Mouse (Mus musculus): ENCODE measurements around the gene Mia3.

GRCm38 (mm10) chr1:183374728-183375127, 5.4 kb upstream of the Mia3 start:
- TF ChIP-seq CTCF (IDR thresholded peaks at IDR 0.05; ENCODE audit: control insufficient read depth, insufficient read depth, low read length), result no peak
- no peak for TF ChIP-seq POLR2A (IDR thresholded peaks at IDR 0.05; ENCODE audit: borderline replicate concordance, control insufficient read depth, low read depth, low read length)

Data from bone marrow, adult 2 months (tissue).